Mouse (Mus musculus): ENCODE measurements around the gene Simc1. TPM values are rescaled to one million over a fixed set of nuclear protein-coding genes. Genes with fewer than 3 reads are reported as not detected.

Simc1 gene
- total and polyA plus RNA-seq, 3 experiments: 4.9 to 11.9 TPM; not detected in 1

GRCm38 (mm10) chr13:54574854-54575481, 71.4 kb downstream of the Simc1 start, which contains the start of gene Arl10:
TSS of gene Arl10 (plus strand) at chr13:54575015.
- Histone ChIP-seq H3K9ac (ENCODE audit: control insufficient read depth, low read depth, low read length, poor library complexity, severe bottlenecking) (peak within 1 kb of the TSS; percentile 76), H3K9me3 (replicated peaks; ENCODE audit: insufficient read depth, low read length) (no peaks in the 10 kb centered on the region), H3K4me3 (ENCODE audit: control insufficient read depth in 1 of 2, insufficient read depth in 1 of 2, low read depth in 2 of 2, low read length in 2 of 2) (peak within 1 kb of the TSS; percentile 73 to 92), H3K27me3 (ENCODE audit: control insufficient read depth in 1 of 2, insufficient read depth in 2 of 2, low read length in 2 of 2) (no peaks in the 10 kb centered on the region), H3K27ac (ENCODE audit: control insufficient read depth, low read depth, low read length) (no peak within 1 kb of the TSS), H3K79me2 (ENCODE audit: control insufficient read depth, insufficient read depth, low read length, poor library complexity) (no peaks in the 10 kb centered on the region; the same call in 1 of the 2 replicates), H3K4me1 (ENCODE audit: control insufficient read depth in 1 of 2, insufficient read depth in 2 of 2, low read length in 2 of 2) (peaks cover 2 to 15% of the 10 kb centered on the region in 2 experiments), H3K36me3 (ENCODE audit: control insufficient read depth in 1 of 2, insufficient read depth in 2 of 2, low read length in 2 of 2) (peaks cover 0 to 12% of the 10 kb centered on the region in 2 experiments; a peak in 2 of 4 replicates)
- TF ChIP-seq TBP (IDR thresholded peaks at IDR 0.05; ENCODE audit: low read depth, low read length) (no peak), JUND (IDR thresholded peaks at IDR 0.05; ENCODE audit: low read depth, low read length) (no peak), ELF1 (IDR thresholded peaks at IDR 0.05; ENCODE audit: low read depth, low read length) (no peak), UBTF (IDR thresholded peaks at IDR 0.05; ENCODE audit: borderline replicate concordance, insufficient read depth, low read depth, low read length) (no peak), RCOR1 (IDR thresholded peaks at IDR 0.05; ENCODE audit: low read depth, low read length) (no peak), SMC3 (IDR thresholded peaks at IDR 0.05; ENCODE audit: low read depth, low read length) (no peak), CHD2 (IDR thresholded peaks at IDR 0.05; ENCODE audit: low read length) (no peak), MXI1 (IDR thresholded peaks at IDR 0.05; ENCODE audit: low read depth, low read length) (no peak), USF2 (IDR thresholded peaks at IDR 0.05; ENCODE audit: borderline replicate concordance in 1 of 2, insufficient read depth in 1 of 2, low read depth in 1 of 2, low read length in 2 of 2) (no peak), HCFC1 (IDR thresholded peaks at IDR 0.05; ENCODE audit: low read depth, low read length) (peak; percentile 93), ZMIZ1 (IDR thresholded peaks at IDR 0.05; ENCODE audit: low read depth, low read length) (peak; percentile 27; the same call in 1 of the 2 replicates), RAD21 (IDR thresholded peaks at IDR 0.05; ENCODE audit: low read depth, low read length) (no peak), GABPA (IDR thresholded peaks at IDR 0.05; ENCODE audit: low read depth, low read length) (no peak), CTCF (IDR thresholded peaks at IDR 0.05 in 2 of 3, conservative IDR thresholded peaks at IDR 0.05 in 1 of 3; ENCODE audit: control insufficient read depth in 1 of 3, insufficient read depth in 1 of 3, low read depth in 2 of 3, low read length in 3 of 3, poor library complexity in 1 of 3, severe bottlenecking in 1 of 3) (0 out of 6 replicates have a peak, but pooled peaks of 1 of the 3 experiments have one; percentile 29), NELFE (IDR thresholded peaks at IDR 0.05; ENCODE audit: low read depth, low read length) (peak; percentile 51; the same call in 1 of the 2 replicates), EP300 (IDR thresholded peaks at IDR 0.05; ENCODE audit: low read depth in 1 of 2, low read length in 2 of 2) (no peak), ZKSCAN1 (IDR thresholded peaks at IDR 0.05; ENCODE audit: low read depth, low read length) (no peak), POLR2AphosphoS2 (IDR thresholded peaks at IDR 0.05; ENCODE audit: low read length) (no peak), MAZ (IDR thresholded peaks at IDR 0.05; ENCODE audit: low read depth, low read length) (no peak), BHLHE40 (IDR thresholded peaks at IDR 0.05; ENCODE audit: borderline replicate concordance, low read depth, low read length) (no peak), E2F4 (IDR thresholded peaks at IDR 0.05; ENCODE audit: borderline replicate concordance, low read depth, low read length) (no peak), TCF12 (IDR thresholded peaks at IDR 0.05; ENCODE audit: low read depth, low read length) (no peak), MEF2A (IDR thresholded peaks at IDR 0.05; ENCODE audit: extremely low read depth, insufficient replicate concordance, low read depth, low read length, poor library complexity, severe bottlenecking) (no peak), ZC3H11A (IDR thresholded peaks at IDR 0.05; ENCODE audit: low read depth, low read length) (no peak), MAFK (IDR thresholded peaks at IDR 0.05; ENCODE audit: borderline replicate concordance, low read depth, low read length) (no peak), NRF1 (IDR thresholded peaks at IDR 0.05; ENCODE audit: insufficient read depth, low read depth, low read length, poor library complexity, severe bottlenecking) (no peak; the same call in 1 of the 2 replicates), ETS1 (IDR thresholded peaks at IDR 0.05; ENCODE audit: low read depth, low read length) (no peak), CHD1 (IDR thresholded peaks at IDR 0.05; ENCODE audit: low read depth, low read length) (no peak), MYB (IDR thresholded peaks at IDR 0.05; ENCODE audit: low read depth, low read length) (no peak), GATA1 (IDR thresholded peaks at IDR 0.05; ENCODE audit: low read depth, low read length) (no peak), MYC (IDR thresholded peaks at IDR 0.05; ENCODE audit: low read depth, low read length) (no peak), SIN3A (IDR thresholded peaks at IDR 0.05; ENCODE audit: low read length) (peak; percentile 53; the same call in 1 of the 2 replicates)
- DNase-seq (ENCODE audit: low read depth, low spot score): peak; percentile 71

Data from MEL (cell line).